Mouse (Mus musculus) urinary bladder, postnatal 25 days (tissue): ENCODE results near the gene Irak4.

Experiments used
- DNase-seq: peaks from one replicate; pipeline ENCODE4 v3.0.0; 2022; ENCODE audit warnings: low spot score

Irak4 gene

DNA sequence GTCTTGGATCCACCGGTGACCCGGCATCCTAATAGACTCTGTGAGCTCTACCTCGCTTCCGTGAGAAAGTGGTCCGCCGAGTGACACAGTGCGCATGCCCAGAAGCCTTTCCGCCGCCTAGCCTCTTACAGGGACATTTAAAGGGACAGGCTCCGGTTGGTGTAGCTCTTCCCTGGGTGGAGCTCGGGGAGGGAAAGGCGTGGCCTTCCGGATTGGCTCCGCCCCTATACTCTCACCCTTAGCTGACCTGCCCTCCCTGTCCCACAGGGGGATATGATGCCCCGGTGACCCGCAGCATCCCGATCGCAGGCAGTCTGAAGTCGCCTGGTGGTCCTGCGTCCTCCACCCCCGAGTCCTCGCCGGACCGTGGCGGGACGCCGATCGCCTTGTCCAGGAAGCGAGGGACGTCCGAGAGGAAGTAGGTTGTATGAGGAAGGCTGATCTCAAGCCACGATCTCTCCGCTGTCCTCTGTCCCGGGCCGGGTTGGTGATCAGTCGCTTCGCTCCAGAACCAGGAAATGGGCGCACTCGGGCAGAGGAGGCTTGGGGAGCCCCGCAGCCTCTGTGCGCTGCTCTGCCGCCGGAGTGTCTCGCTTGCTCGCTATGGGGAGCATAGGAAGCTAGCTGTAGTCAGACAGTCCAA lies at the start of gene Irak4, which contains the start of gene Pus7l:
Irak4 (plus strand) TSS at position 235 of the 643 bp plus-strand sequence.
Pus7l (minus strand) TSS at position 139 of the 643 bp plus-strand sequence.
- peak; percentile 87 for DNase-seq

DNA sequence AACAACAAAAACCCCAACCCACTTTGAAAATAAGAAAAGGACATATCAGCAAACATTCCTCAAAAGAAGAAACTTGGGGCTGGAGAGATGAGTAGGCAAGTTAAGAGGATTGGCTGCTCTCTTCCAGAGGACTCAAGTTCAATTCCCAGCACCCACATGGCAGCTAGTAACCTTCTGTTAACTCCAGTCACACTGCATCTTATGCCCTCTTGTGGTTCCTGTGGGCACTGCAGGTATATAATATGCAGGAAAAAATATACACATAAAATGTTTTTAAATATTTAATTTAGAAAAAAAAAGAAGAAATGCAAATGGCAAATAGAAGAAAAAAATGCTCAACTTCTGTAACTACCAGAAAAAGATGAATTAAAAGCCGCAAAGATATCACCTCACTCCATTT lies 49.0 kb upstream of the Irak4 start:
- no peak for DNase-seq

DNA sequence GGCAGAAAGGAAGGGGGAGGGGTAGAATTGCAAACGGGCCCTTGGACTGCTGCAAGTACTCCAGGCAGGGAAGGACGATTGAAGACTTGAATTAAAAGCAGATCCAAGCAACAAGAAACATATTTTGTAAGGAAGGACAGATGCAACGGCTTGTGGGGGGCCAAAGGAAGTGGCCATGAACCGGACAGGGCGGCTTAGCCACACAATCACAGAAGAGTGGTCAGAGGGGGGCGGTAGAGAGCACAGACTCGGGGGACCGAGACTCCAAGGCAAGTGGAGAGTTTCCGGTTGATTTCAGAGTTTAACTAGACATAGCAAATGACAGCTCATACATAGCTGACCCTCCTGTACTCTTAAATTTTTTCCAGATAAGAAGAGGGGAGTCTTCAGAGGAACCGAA lies 47.5 kb upstream of the Irak4 start:
- no peak for DNase-seq

DNA sequence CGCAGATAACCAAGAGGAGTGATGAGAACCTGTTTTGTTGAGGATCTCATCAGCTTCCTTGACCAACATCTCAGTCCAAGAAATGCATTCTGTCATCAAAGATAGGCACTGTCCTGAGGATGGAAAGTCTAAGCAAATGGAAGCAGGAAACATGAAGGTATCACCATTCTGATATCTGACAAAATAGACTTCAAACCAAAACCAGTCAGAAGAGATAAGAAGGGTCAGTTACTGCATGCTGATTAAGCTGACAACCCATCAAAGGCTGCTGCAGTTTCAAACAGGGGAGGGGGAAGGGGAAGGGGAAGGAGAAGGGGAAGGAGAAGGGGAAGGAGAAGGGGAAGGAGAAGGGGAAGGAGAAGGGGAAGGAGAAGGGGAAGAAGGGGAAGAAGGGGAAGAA lies 44.2 kb upstream of the Irak4 start:
- DNase-seq: no peak

DNA sequence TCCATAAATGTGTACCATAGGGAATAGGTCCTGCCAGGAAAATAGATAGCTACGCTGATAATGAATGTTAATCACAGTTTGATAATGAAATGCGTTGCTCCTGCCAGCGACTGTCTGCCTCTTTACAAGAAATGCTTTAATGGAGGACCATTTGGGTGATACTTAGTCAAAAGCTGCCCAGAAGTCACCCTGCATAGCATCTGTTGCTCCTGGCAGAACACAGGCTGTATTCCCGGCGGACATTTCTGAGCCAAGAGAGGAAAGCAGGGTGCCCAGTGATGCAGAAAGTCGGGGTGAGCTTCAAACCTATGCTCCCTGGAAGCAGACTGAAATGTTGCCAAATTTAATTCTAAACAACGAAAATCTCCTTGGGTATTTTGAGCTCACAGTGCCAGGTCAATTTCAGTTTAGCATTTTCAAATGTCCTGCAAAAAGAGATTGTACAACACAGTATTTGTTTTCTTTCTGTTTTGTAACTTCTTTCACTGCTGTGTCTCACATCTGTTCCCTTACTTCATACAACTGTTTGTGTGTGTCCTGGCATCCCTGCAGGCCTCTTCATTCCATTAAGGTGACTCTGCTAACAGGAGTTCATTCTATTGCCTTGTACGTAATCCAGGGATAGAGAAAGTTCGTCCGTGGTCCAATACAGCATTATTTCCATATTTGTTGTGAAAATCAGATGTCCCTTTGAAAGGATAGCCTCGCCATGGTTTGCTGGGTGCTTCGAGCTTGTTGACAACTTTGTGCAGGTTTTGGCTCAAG lies 39.8 kb upstream of the Irak4 start:
- DNase-seq: no peak

DNA sequence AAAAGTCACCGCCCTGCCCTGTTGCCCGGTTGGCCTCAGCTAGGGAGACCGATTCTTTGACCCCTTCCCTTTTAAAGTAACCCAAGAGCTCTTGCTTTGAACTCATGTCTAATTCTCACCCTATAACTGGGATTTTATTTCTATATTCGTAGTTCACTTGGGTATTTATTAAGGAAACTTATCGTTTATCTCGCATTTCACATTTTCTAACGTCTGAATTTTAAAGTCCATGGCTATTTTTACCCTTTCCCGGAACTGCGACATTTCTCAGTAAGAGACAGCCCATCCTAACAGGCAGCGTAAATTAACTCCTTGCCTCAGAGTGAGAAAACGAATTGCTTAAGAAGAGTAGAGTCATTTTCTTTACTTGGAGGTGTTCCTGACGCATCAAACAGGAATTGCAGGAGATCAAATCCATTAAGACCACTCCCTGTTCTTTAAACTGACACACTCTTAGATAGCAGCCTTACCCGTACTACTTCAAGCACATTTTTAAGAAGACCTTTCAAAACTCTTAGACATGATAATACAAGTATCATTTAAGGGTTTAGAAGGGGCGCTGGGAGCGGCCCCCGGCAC lies 25.4 kb upstream of the Irak4 start:
- DNase-seq: no peak

DNA sequence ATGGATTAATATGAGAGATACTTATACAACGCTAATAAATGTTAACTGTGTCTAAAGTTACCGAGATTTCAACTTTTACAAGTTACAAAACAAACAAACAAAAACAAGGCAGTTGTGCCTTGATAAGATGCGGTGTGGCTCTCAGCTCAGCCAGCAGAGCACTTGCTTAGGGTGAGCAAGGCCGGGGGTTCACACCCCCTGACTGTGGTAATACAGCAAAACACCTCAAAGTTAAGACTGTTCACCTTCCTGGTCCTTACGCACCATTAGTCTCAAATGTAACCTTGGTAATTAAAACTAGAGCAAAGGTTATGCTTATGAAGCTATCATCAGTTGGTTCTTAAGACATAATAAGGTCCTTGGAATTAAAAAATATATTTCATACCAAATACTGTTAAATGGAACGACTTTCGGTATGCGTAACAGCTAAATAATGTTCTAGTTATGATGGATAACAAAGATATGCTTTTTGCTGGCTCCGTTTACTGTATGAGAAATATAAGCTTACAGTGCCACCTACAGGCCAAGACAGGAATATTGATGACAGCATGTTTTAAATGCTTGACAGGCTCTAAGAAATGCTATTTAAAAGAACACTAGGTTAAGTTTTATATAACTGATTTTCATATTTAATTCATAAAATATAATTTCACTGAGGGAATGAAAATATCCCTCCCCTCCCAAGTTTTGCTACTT lies 23.1 kb upstream of the Irak4 start:
- peak; percentile 26 for DNase-seq

DNA sequence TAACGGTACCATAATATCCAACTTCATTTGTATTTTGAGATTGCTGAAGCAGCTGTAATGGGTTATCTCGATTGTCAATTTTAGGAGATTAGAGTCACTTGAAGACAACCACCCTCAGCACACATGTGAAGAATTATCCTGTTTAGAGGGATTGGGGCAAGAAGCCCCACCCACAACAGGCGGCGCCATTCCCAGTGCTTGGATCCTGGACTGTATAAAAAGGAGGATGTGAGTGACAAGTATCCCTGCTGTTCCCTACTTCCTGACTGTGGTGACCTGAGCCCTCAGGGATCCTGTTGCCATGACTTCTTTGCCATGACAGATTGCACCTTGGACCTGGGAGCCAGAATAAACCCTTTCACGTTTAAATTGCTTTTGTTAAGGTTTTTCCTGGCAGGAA lies 22.5 kb upstream of the Irak4 start:
- no peak for DNase-seq

DNA sequence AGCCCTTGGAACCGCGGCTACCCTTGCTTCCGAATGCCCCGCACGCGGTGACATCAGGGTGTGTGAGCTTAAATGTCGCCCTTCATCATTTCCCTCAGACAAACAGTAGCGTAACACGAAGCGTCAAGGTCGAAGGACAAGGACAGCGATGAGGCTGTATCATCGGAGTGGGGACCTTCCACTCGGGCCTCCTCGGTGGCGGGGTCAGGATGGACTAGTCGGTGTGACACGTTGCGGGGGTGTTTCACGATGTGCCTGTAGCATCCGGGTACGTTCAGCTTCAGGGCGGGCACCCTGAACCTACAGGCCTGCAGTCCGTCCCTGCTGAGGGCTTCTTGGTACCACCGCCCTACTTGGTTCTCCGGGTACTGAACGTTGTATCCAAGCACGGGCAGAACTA lies 20.2 kb upstream of the Irak4 start:
- no peak for DNase-seq

DNA sequence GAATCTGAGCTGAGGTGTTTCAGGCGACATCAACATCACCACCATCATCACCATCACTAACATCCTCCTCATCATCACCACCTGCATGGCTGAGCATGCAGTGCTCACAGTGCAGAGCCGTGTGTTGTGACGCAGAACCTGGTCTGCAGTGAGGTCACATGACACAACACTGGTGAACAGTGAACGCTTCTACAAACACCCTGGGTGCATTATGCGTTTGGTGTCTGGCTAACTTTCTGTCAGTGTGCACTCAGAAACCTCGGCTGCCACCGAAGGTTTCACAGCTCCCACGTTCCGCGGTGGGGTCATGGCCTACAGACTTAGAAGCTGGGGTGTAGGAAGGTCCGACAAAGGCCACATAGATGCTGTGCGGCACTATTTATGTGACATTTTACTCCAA lies 18.5 kb upstream of the Irak4 start:
- DNase-seq: no peak

DNA sequence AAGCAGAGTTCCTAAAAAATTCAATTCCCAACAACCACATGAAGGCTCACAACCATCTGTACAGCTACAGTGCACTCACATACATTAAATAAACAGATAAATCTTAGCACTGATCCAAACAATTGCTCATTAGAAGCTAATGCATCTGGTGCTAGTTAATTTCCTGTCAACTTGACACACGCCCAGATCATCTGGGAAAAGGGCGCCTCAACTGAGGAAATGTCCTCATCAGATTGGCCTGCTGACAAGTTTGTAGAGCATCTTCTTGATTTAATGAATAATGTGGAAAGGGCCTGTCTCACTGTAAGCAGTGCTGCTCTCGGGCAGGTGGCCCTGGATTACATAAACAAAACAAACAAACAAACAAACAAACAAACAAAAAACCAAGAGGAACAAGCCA lies 12.9 kb upstream of the Irak4 start:
- no peak for DNase-seq

DNA sequence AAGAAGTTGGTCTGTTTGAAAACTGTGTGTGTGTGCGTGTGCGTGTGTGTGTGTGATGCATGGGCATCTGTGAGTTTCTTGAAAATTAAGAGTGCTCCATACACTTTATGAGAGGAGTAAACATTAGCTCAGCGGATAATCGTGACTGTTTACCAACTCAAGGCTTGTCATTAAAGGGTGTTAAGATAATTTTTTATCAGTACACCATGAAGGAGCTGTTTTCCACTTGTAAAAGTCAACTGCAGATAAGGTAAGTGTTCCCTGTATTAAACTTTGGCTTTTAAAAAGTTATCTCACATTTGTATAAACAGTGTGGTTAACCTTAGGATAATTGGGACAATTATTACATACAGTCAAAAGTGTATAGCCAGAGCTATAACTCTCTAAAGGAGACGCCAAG lies 11.1 kb upstream of the Irak4 start:
- no peak for DNase-seq

DNA sequence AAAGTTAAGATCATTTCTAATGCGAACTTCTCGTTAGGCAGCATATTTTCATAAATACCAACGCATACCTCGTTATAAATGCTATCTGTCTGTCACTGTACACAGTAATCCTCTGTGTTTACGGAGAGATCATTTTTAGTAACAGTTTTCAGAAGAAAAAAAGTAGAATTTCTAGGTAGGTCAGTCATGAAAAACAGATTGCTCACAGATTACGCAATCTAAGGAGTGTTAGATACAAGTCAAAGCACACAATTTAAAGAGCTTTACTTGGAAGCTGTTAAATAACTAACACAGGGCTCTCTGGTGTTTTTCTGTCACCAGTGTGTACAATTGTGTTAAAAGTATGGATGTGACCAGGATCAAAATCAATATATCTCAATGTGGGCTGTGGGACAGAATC lies 10.5 kb upstream of the Irak4 start:
- DNase-seq: no peak

DNA sequence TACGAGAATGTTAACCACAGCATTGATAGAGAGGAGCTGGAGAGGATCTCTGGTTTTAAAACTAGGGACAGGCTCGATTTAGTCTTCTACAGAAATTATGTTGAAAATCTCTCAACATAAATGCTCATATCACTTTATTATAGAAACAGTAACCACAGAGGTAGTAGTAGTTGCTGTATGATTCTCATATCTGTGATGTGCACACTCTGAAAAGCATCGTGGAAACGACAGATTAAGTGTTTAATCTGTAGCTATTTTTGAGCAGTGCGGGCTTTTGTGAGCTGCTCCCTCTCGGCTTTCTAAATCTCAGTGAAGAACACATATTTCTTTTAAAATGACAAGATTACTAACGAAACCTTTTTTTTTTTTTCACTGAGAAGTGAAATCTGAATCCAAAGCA lies 7.9 kb upstream of the Irak4 start:
- no peak for DNase-seq

DNA sequence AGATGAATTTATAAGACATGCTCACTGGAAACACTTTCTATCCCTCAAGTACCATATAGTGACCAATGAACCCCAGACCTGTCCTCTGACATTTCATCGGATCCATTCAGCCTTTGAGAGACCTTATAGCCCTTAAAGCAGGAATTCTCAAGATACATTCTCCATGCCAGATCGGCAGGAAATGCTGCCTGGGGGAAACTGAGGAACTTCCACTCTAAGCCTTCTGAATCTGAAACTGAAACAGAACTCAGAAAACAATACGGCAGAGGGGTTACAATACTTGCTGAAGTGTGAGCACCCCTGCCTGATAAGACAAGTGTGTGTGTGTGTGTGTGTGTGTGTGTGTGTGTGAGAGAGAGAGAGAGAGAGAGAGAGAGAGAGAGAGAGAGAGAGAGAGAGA lies 4.1 kb upstream of the Irak4 start:
- no peak for DNase-seq

DNA sequence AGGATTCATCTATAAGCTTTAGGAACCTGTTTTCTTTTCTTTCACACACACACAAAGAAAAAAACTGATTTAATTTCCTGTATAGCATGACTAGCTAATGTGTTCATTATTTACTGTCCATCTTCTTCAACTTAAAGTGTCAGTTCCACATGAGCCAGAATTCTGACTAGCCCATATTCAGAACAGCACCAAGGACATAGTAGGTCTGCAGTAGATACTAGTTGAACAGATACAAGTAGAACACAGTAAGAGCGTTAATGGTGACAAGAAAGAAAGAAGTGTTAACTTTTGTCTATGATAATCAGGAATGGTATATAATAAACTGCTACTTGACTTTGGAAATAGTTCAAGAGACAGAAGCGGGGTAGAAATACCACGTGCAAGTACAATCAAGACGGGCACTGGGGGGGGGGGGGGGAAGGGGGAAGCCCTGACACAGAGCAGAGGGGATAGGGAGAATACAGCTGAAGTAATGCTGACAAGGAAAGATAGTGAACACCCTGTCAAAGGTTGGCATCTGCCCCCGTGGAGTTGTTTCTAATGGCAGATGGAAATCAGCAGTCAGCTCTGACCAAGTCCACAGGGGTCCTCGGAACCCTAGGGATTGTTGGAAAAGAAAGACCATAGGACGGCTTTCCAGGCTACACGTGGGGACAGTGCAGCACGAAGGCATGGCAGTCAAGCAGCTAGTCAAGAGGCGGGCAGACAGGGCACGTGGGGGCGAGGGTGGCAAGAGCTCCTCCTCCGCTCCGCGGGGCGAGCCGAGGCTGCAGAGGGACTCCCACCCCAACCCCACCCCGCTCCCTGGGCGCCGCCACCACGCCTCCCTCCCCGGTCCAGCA lies 655 bp upstream of the Irak4 start:
- no peak for DNase-seq

DNA sequence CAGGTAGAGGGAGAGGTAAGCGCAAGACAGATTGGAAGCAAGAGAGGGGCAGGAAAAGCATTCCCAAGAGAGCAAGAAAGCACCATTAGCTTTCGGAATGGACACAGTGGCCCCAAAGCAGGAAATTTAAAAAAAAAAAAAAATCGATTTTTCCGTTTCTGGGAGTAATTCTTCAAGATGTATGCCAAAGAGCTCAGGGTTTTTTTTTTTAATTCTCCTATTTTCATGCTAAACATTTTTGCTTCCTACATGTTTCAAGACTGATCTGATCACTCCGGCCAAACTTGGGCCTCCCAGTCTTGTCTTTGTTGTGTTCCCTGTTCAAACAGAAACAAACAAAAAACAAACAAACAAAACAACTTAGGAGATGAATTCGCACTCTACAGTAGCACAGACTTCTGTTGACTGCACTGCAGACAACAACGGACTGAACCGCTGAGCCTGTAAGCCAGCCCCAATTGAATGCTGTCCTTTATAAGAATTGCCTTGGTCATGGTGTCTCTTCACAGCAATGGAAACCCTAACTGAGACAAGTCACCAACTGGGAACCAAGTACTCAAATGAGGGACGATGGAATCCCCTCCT lies 701 bp downstream of the Irak4 start:
- DNase-seq: no peak

DNA sequence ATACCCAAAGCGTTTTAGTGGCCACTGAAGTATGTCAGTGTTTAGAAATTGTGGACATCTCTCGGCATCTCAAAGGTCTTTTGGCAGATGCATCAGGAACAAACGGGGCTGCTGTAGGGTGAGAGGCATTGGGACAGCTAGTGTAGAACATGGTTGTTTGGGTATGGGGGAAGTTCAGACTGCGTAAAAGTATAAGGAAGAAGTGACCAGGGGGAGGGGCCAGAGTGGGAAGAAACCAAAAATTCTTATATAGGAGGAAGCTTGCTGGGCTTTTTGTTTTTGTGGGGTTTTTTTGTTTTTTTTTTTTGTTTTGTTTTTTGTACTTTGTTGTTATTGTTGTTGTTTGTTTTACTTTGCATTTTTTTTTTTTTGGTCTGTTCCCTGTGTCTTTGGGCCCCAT lies 1.4 kb downstream of the Irak4 start:
- no peak for DNase-seq

DNA sequence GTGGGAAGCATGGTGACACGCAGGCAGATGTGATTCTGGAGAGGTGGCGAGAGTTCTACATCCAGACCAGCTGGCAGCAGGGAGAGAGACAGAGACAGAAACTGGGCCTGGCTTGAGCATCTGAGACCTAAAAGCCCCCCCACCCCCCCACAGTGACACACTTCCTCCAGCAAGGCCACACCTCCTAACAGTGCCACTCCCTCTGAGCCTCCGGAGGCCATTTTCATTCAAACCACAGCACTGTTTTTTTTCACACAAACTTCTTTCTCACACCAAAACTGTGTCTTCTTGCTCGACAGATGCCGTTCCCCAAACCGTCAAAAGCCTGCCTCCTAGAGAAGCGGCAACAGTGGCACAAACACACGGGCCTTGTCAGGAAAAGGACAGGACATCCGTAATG lies 10.1 kb downstream of the Irak4 start:
- no peak for DNase-seq

DNA sequence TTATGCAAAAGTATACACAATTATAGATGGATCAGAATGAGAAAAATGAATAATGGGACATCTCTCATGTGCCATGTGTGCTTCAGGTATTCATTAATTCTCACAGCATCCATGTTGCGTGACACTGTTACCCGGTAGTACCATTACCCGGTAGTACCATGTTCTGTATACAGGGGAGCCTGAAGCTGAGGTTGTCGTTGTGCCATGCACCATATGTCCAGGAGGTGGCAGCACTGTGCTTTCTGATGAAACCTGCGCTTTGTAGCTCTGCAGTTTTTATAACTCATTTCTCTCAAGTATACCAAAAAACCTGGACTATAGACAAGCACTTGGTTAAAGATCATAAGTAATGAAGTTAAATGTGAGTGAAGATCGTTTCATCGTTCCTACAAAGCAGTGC lies 14.0 kb downstream of the Irak4 start:
- peak; percentile 85 for DNase-seq

DNA sequence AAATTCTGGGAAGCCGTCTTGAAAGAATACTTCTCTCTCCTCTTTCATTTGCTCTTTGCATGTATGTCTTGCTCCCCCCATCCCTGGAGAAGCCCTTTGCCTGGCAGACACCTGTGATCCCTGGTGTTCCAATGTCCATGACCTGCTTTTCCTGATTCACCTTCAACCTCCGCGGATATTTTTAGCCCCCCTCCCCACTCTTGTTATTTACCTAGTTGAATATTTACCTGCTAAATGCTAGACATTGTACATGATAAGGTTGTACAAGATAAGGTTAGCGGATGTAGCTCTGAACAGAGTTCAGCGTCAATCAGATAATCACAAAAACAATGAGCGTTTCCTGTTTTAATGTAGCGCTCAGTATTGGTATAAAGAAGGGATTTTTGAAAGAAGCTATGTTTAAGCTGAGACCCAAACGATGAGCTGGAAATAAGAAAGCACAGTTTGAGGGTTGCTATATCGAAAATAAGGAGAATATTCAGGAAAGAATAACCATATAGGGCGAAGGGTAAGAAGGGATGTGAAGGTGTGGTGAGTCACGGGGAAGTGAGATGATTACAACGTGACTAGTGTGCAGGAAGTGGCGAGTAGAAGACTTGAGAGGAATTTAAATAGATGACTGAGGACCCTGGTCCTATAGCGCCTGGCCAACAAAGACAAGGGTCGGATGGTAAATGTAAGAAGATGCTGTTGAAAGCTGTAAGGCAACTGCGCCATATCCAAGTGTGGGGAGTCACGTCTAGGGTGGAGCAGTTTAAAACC lies 15.6 kb downstream of the Irak4 start:
- no peak for DNase-seq
